Mouse (Mus musculus): ENCODE results near the gene Shkbp1.

DNA sequence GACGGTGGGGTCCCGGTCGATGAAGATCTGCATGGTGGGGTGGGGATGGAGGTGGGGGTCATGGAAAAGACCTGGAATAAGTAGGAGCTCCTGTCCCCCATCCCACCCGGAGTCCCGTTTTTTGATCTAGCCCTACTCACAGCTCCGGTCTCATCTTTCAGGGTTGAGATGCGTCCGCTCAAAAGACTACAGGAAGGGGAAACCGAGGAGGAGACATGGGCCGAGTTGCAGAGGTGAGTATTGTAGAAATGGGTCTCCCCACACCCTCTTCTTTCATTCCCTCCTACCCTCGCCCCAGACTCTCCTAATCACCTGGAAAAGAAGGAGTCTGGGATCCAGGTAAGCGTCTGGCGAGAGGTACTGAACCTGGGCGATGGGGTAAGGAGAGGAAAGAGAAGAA lies 558 bp downstream of the Shkbp1 start:
- TF ChIP-seq CTCF (IDR thresholded peaks at IDR 0.05) (no peak), POLR2A (IDR thresholded peaks at IDR 0.05; ENCODE audit: insufficient read depth, low read depth, low read length) (no peak), EP300 (IDR thresholded peaks at IDR 0.05; ENCODE audit: insufficient read depth, low read depth, low read length) (no peak)

All from heart, adult 2 months (tissue).